Mouse (Mus musculus): ENCODE data around the gene Stard10. TPM values are rescaled to one million over a fixed set of nuclear protein-coding genes. Genes with fewer than 3 reads are reported as not detected.

Gene Stard10
- total RNA-seq, 2 experiments from 2014 or later: 90.2 to 96.6 TPM

GRCm38 (mm10) chr7:101394569-101394968 lies 77.7 kb downstream of the Stard10 start:
- no peak for DNase-seq (ENCODE audit: low spot score in 2 of 2)

- no peak for DNase-seq (ENCODE audit: low spot score in 2 of 2)
These were observed 78.6 kb downstream of the Stard10 start for GRCm38 (mm10) chr7:101395471-101395870.

Other genes with a start within 250 kb of the Stard10 start
- gene Fchsd2, start 224.2 kb upstream of the Stard10 start, total RNA-seq (2021): 10 to 100 TPM; 38.2 to 40.2 TPM
- gene Atg16l2, start 14.8 kb upstream of the Stard10 start, total RNA-seq (2021): 10 to 100 TPM; 59.1 to 62.5 TPM
- 10 to 100 TPM; 15.6 to 24.1 TPM for gene Arap1, start 31.0 kb downstream of the Stard10 start, total RNA-seq (2021)
- 1 to 10 TPM in 1 of 2 experiments, not detected in 1; 1.3 TPM for gene Gm45837, start 93.8 kb downstream of the Stard10 start, total RNA-seq (2021)
- 100 to 1,000 TPM; 347 to 370 TPM for gene Pde2a, start 104.6 kb downstream of the Stard10 start, total RNA-seq (2021)